Mouse (Mus musculus): ENCODE data around the gene Bcl2l12.

The Bcl2l12 gene

GRCm38 (mm10) chr7:45017242-45018061, 18.9 kb upstream of the Bcl2l12 start, which contains the start of gene Rras:
Gene Rras (plus strand): TSS chr7:45017961.
- DNase-seq (ENCODE audit: low read depth, low spot score): peak; percentile 61

GRCm38 (mm10) chr7:45016761-45017160, 18.2 kb upstream of the Bcl2l12 start:
- no peak for DNase-seq (ENCODE audit: low read depth, low spot score)

GRCm38 (mm10) chr7:45015957-45016612, 17.6 kb upstream of the Bcl2l12 start, which contains the start of gene Scaf1:
Gene Scaf1 (minus strand): TSS chr7:45016363.
- peak; percentile 99 for DNase-seq (ENCODE audit: low read depth, low spot score)

GRCm38 (mm10) chr7:45015344-45015956, 16.9 kb upstream of the Bcl2l12 start:
- no peak for DNase-seq (ENCODE audit: low read depth, low spot score)

GRCm38 (mm10) chr7:45014096-45014451, 15.6 kb upstream of the Bcl2l12 start:
- no peak for DNase-seq (ENCODE audit: low read depth, low spot score)

- DNase-seq (ENCODE audit: low read depth, low spot score): no peak
These were observed 15.0 kb upstream of the Bcl2l12 start for GRCm38 (mm10) chr7:45013366-45014095.

GRCm38 (mm10) chr7:45012824-45013223, 14.3 kb upstream of the Bcl2l12 start:
- no peak for DNase-seq (ENCODE audit: low read depth, low spot score)

- DNase-seq (ENCODE audit: low read depth, low spot score): no peak
These were observed 13.5 kb upstream of the Bcl2l12 start for GRCm38 (mm10) chr7:45012011-45012410.

- DNase-seq (ENCODE audit: low read depth, low spot score): no peak
These were observed 9.9 kb upstream of the Bcl2l12 start for GRCm38 (mm10) chr7:45008411-45008810.

- DNase-seq (ENCODE audit: low read depth, low spot score): no peak
These were observed 9.3 kb upstream of the Bcl2l12 start for GRCm38 (mm10) chr7:45007846-45008245.

- no peak for DNase-seq (ENCODE audit: low read depth, low spot score)
These were observed 8.6 kb upstream of the Bcl2l12 start for GRCm38 (mm10) chr7:45007141-45007540.

GRCm38 (mm10) chr7:45006503-45006902, 8.0 kb upstream of the Bcl2l12 start:
- no peak for DNase-seq (ENCODE audit: low read depth, low spot score)

- no peak for DNase-seq (ENCODE audit: low read depth, low spot score)
These were observed 6.9 kb upstream of the Bcl2l12 start for GRCm38 (mm10) chr7:45005321-45005992.

- DNase-seq (ENCODE audit: low read depth, low spot score): no peak
These were observed 6.0 kb upstream of the Bcl2l12 start for GRCm38 (mm10) chr7:45004546-45004945.

- DNase-seq (ENCODE audit: low read depth, low spot score): no peak
These were observed 3.9 kb upstream of the Bcl2l12 start for GRCm38 (mm10) chr7:45002440-45002839.

GRCm38 (mm10) chr7:45000539-45001114, 2.1 kb upstream of the Bcl2l12 start:
- no peak for DNase-seq (ENCODE audit: low read depth, low spot score)

- no peak for DNase-seq (ENCODE audit: low read depth, low spot score)
These were observed 1.2 kb upstream of the Bcl2l12 start for GRCm38 (mm10) chr7:44999753-45000152.

GRCm38 (mm10) chr7:44997940-44998428, 528 bp downstream of the Bcl2l12 start:
- DNase-seq (ENCODE audit: low read depth, low spot score): no peak

- DNase-seq (ENCODE audit: low read depth, low spot score): peak; percentile 89
These were observed 1.1 kb downstream of the Bcl2l12 start, which contains the start of gene Irf3 for GRCm38 (mm10) chr7:44997231-44997939. Gene Irf3 (plus strand): TSS chr7:44997648.

GRCm38 (mm10) chr7:44996672-44997071, 1.8 kb downstream of the Bcl2l12 start:
- no peak for DNase-seq (ENCODE audit: low read depth, low spot score)

All from retina, adult 2 months (tissue).